Mouse (Mus musculus): Measurements from ENCODE around the gene Col4a3.

DNA sequence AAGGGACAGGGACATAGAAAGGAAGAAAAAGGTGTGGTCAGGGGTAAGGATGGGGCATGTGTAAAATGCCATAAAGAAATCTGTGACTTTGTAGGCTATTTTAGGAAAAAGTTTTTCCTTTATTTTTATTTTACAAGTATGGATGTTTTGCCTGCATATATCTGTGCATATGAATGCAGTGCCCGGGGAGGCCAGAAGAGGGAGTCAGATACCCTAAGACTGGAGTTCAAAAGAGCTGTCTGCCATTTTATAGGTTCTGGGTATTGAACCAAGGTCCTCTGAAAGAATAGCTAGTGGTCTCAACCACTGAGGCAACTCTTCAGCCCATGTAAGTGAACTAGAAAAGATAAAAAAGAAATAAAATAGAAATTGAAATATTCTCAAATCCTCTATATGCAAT, 15.0 kb upstream of the Col4a3 start:
- TF ChIP-seq CTCF (IDR thresholded peaks at IDR 0.05; ENCODE audit: borderline replicate concordance, control insufficient read depth, extremely low read depth, insufficient read depth, low read length, poor library complexity) (no peak), POLR2A (IDR thresholded peaks at IDR 0.05; ENCODE audit: control insufficient read depth, extremely low read depth, insufficient read depth, low read length, poor library complexity) (no peak)

Data from thymus, adult 2 months (tissue).